Comparison of ENCODE assay signal across 8 mouse cellular contexts in the genomic region with DNA sequence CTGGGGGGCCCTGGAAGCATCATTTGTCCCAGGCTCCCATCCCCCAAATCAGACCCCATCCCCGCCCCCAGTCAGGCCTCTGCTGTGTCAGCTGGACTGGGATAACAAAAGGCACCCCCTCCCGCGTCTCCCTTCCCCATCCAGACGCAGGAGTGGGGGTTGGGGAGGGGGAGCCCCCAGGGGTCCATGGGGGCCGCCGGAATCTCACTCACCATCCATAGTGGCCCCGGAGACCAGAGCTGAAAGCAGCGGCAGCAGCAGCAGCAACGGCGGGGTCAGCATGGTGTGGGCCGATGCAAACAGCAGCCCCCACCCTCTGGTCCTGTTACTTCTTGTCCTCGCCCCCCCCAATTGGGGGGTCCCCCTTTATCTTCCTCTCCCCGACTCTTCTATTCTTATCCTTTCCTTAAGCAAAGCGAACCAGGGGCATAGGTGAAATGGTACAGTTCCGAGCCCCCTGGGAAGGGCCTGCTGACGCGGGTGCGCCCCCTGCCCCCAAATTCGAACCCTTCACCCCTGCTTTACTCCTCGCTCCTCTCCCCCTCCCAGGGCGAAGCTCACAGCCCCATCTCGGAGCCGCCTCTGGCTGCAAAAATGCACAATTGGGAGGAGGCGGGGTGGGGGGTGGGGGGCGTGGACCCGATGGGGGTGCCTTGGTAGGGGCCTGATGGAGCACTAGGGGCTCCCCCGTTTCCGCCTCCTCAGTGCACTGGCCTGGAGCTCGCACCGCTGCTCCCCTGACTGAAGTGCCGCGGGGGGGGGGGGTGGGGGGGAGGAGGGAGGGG. TPM values are rescaled to one million over a fixed set of nuclear protein-coding genes. Genes with fewer than 3 reads are reported as not detected.
DNase-seq lines count a peak whose midpoint lies in the region; ATAC-seq and TF ChIP-seq lines count a peak whose summit lies in the region.

Lrp1 (minus strand) TSS at position 743 of the 785 bp plus-strand sequence.

- H3K4me2 ChIP-seq in kidney, embryonic 14.5 days (replicated peaks; ENCODE audit: low read depth, low read length) = peak within 1 kb of the TSS; percentile 96
- peak within 1 kb of the TSS; percentile 85 for H3K4me2 ChIP-seq in heart, postnatal 0 days (ENCODE audit: low read depth, low read length)

- peak within 1 kb of the TSS; percentile 61 for H3K4me3 ChIP-seq in kidney, embryonic 14.5 days (ENCODE audit: low read length)
- peak within 1 kb of the TSS; percentile 60 for H3K4me3 ChIP-seq in heart, postnatal 0 days (ENCODE audit: low read depth, low read length)
- peak within 1 kb of the TSS; percentile 90 for H3K4me3 ChIP-seq in megakaryocyte, embryonic 14.5 days (replicated peaks)

- no peaks in the 10 kb centered on the region for H3K27me3 ChIP-seq in kidney, embryonic 14.5 days (ENCODE audit: control insufficient read depth, insufficient read depth, low read length)
- H3K27me3 ChIP-seq in heart, postnatal 0 days (ENCODE audit: control insufficient read depth, insufficient read depth, low read length) = no peaks in the 10 kb centered on the region
- peaks cover 72% of the 10 kb centered on the region for H3K27me3 ChIP-seq in megakaryocyte, embryonic 14.5 days (replicated peaks)

- TF ChIP-seq EP300 in heart, postnatal 0 days (IDR thresholded peaks at IDR 0.05; ENCODE audit: low read depth) = no peak

- H3K4me1 ChIP-seq in kidney, embryonic 14.5 days (ENCODE audit: control insufficient read depth, insufficient read depth, low read length) = peaks cover 46% of the 10 kb centered on the region
- peaks cover 10% of the 10 kb centered on the region for H3K4me1 ChIP-seq in heart, postnatal 0 days (ENCODE audit: control insufficient read depth, insufficient read depth)
- peaks cover 28% of the 10 kb centered on the region for H3K4me1 ChIP-seq in megakaryocyte, embryonic 14.5 days

- no peaks in the 10 kb centered on the region for H3K9me3 ChIP-seq in kidney, embryonic 14.5 days (ENCODE audit: control insufficient read depth, low read length)
- H3K9me3 ChIP-seq in heart, postnatal 0 days (replicated peaks; ENCODE audit: control insufficient read depth, low read length) = no peaks in the 10 kb centered on the region
- H3K9me3 ChIP-seq in megakaryocyte, embryonic 14.5 days = 0 out of 2 replicates have a peak, but pooled peaks cover 3% of the 10 kb centered on the region

- no peak for TF ChIP-seq CTCF in heart, postnatal 0 days (IDR thresholded peaks at IDR 0.05; ENCODE audit: low read depth)

- 0% methylated on average over 23 of the region's 32 CpGs for WGBS in kidney, embryonic 14.5 days
- WGBS in heart, postnatal 0 days = 2% methylated on average over 25 of the region's 32 CpGs

- peak; percentile 67 for ATAC-seq in kidney, embryonic 14.5 days (ENCODE audit: low FRiP score, low TSS enrichment)
- no peak for ATAC-seq in erythroid progenitor cell, adult 5-6 weeks (replicated peaks; ENCODE audit: low FRiP score, poor library complexity, severe bottlenecking)
- peak; percentile 19 for ATAC-seq in heart, postnatal 0 days (ENCODE audit: insufficient read depth, low read depth)

- peak within 1 kb of the TSS; percentile 72 for H3K9ac ChIP-seq in kidney, embryonic 14.5 days (ENCODE audit: low read depth, low read length)
- H3K9ac ChIP-seq in heart, postnatal 0 days (replicated peaks; ENCODE audit: low read depth, low read length) = peak within 1 kb of the TSS; percentile 58

- H3K27ac ChIP-seq in kidney, embryonic 14.5 days (ENCODE audit: low read depth, low read length) = peak within 1 kb of the TSS; percentile 97
- H3K27ac ChIP-seq in heart, postnatal 0 days (ENCODE audit: low read depth) = peak within 1 kb of the TSS; percentile 86

- DNase-seq in kidney, adult 9 months = no peak
- no peak for DNase-seq in adrenal gland, adult 8-10 months
- DNase-seq in heart, postnatal 0 days (ENCODE audit: low spot score) = no peak
- peak in 1 of 2 experiments; percentile 55 for DNase-seq in layer of hippocampus, postnatal 14 days (ENCODE audit: low spot score in 2 of 2)
- peak; percentile 19 to 52 for DNase-seq in thymus, postnatal 36 days

- no peaks in the 10 kb centered on the region for H3K36me3 ChIP-seq in kidney, embryonic 14.5 days (ENCODE audit: control insufficient read depth, insufficient read depth, low read length)
- H3K36me3 ChIP-seq in heart, postnatal 0 days (replicated peaks; ENCODE audit: control insufficient read depth, insufficient read depth, low read length) = no peaks in the 10 kb centered on the region
- no peaks in the 10 kb centered on the region for H3K36me3 ChIP-seq in megakaryocyte, embryonic 14.5 days (replicated peaks; ENCODE audit: low read length)

RNA-seq across cellular contexts. Expression of gene Lrp1, which starts in this region (rescaled TPM):
- 44.2 and 54.9 TPM in 2 replicates for polyA plus RNA-seq in kidney, embryonic 14.5 days (2014; fragmentation: Nextera tagmentation; extraction: Ambion mirVana)
- total RNA-seq in adrenal gland, adult 8-10 months (2022) = 100 to 1,000 TPM; 212 to 271 (median 242) TPM
- 19.7 and 21.6 TPM in 2 replicates for total RNA-seq in erythroid progenitor cell, adult 5-6 weeks (2015; ENCODE audit: low replicate concordance)
- 11.5 and 13.1 TPM in 2 replicates for total RNA-seq in erythroid progenitor cell, adult 5-6 weeks (2017; ENCODE audit: low replicate concordance)
- 37.0 and 65.9 TPM in 2 replicates for total RNA-seq in heart, postnatal 0 days (2014; rRNA removed; ENCODE audit: low replicate concordance)
- polyA plus RNA-seq in heart, postnatal 0 days (2015; fragmentation: Nextera tagmentation; extraction: Ambion mirVana) = 15.4 and 15.7 TPM in 2 replicates
- 100 to 1,000 TPM; 287 to 301 TPM for total RNA-seq in layer of hippocampus, postnatal 14 days (2021)
- 10.2 and 208 TPM in 2 replicates for polyA plus RNA-seq in megakaryocyte, embryonic 14.5 days (2012; ENCODE audit: insufficient read depth, low replicate concordance)

Comparison
In these comparisons a context has a peak if more than half of its experiments do, and no peak if none do; other contexts are left out.
1. DNase-seq: peak in thymus, postnatal 36 days (2 of 2); none in kidney, adult 9 months (single experiment), adrenal gland, adult 8-10 months (single experiment) and heart, postnatal 0 days (single experiment).
2. Peak in every context shown above with its lines, with median percentiles within 50 percentile points of each other: H3K4me3 ChIP-seq.